Mouse (Mus musculus) G1E (cell line): ENCODE measurements around the gene Rabl2. TPM values are rescaled to one million over a fixed set of nuclear protein-coding genes. Genes with fewer than 3 reads are reported as not detected.

Experiments
- ATAC-seq: 2 replicates; pipeline ENCODE4 v1.8.0; 2016; ENCODE audit warnings: mild to moderate bottlenecking; ENCODE audit not compliant: insufficient number of reproducible peaks, poor library complexity, low FRiP score, severe bottlenecking; ENCODE audit errors: extremely low read depth
- DNase-seq: peaks from one replicate; pipeline ENCODE4 v3.0.0; 2012; ENCODE audit warnings: low spot score
- H3K27me3 ChIP-seq: 2 replicates; pipeline ENCODE4 v1.6.1; 2012; ENCODE audit warnings: mild to moderate bottlenecking, low read length, inconsistent platforms; ENCODE audit not compliant: insufficient read depth
- H3K36me3 ChIP-seq: replicated peaks from 2 replicates; pipeline ENCODE3; 2012; ENCODE audit warnings: mild to moderate bottlenecking, inconsistent platforms
- H3K4me1 ChIP-seq: 2 replicates; pipeline ENCODE4 v1.6.1; 2012; ENCODE audit warnings: low read depth, low read length, inconsistent platforms, mixed read lengths; ENCODE audit not compliant: insufficient read depth
- H3K4me3 ChIP-seq: 2 replicates; pipeline ENCODE4 v1.5.1; 2012; ENCODE audit warnings: low read depth, mild to moderate bottlenecking, inconsistent platforms, low read length, moderate library complexity, mixed read lengths
- H3K9me3 ChIP-seq: replicated peaks from 2 replicates; pipeline ENCODE4 v1.6.1; 2012; ENCODE audit warnings: inconsistent platforms
- CTCF ChIP-seq: IDR thresholded peaks from 2 replicates; pipeline ENCODE4 v1.5.1; 2012; ENCODE audit warnings: low read depth, low read length, inconsistent platforms, mixed read lengths
- GATA1 ChIP-seq: IDR thresholded peaks from 2 replicates; pipeline ENCODE4 v1.6.1; 2012; ENCODE audit warnings: borderline replicate concordance, low read length, inconsistent platforms, mixed read lengths
- GATA2 ChIP-seq: IDR thresholded peaks from 2 replicates; pipeline ENCODE4 v1.6.1; 2012; ENCODE audit warnings: low read depth, low read length, inconsistent platforms, borderline replicate concordance
- POLR2AphosphoS5 ChIP-seq: IDR thresholded peaks from 2 replicates; pipeline ENCODE4 v1.6.1; 2012; ENCODE audit warnings: low read depth, low read length, inconsistent platforms; ENCODE audit not compliant: insufficient replicate concordance
- TAL1 ChIP-seq: conservative IDR thresholded peaks from 2 replicates; pipeline ENCODE4 v1.6.1; 2012; ENCODE audit warnings: low read depth, low read length, inconsistent platforms, mixed read lengths
- polyA plus RNA-seq: library from polyadenylated mRNA; stranded (reverse); fragments of >175 nt; gene quantifications from 2 replicates; pipeline ENCODE4 v1.2.3, GENCODE M21; 2012
- total RNA-seq, 2 experiments: library from RNA; stranded (forward) in 1 of 2; stranded (reverse) in 1 of 2; fragments of 200-1000 nt in 1 of 2; fragments of >200 nt in 1 of 2; fragmentation: Nextera tagmentation in 1 of 2; gene quantifications; 2 replicates each; pipeline ENCODE4 v1.2.3; 2014 to 2017

The Rabl2 gene
- total and polyA plus RNA-seq, 3 experiments, result 5.5 to 12.7 (median 8.1) TPM

DNA sequence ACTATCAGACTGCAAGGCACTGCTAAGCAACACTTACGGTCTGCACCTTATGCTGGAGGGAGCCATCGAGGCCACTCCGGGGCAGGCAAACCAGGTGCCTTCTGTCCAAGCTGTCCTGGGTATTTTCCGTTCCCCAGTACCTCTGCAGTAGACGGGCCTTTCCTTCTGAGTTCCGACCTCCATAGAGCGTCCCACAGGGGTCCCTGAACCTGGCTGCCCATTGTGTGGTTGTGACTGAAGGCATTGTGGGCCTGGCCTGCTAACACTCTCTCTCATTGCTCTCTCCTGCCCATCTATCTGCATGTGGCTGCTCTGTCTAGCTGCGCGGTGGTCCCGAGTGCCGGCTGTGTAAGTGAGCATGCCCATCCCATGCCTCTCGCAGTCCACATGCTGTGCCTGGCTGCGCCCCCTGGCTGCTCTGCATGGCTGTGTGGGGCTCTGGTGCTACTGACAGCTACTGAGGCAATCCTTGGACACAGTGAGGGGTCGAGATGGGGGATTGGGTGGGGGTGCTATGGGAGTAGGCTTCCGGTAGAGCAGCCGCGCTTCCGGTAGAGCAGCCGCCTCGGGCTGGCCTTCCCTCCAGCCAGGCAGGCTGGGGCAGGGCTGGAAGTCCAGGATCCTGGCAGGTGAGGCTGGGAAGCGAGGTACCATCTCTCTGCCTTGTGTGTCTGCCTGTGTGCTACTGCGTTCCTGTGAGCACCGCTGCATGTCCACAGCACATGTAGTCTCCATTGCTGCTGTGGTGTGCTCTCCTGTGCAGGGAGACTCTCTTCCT, 35.1 kb downstream of the Rabl2 start:
- no peak overlapping the region for H3K4me3 ChIP-seq
- ATAC-seq (no peak), DNase-seq (no peak)
- peaks cover 48% of the 10 kb centered on the region for H3K9me3 ChIP-seq
- H3K36me3 ChIP-seq, result no peaks in the 10 kb centered on the region
- no peaks in the 10 kb centered on the region; the same call in 1 of the 2 replicates for H3K4me1 ChIP-seq
- no peak for TF ChIP-seq GATA2
- peaks cover 3% of the 10 kb centered on the region; the same call in 1 of the 2 replicates for H3K27me3 ChIP-seq

DNA sequence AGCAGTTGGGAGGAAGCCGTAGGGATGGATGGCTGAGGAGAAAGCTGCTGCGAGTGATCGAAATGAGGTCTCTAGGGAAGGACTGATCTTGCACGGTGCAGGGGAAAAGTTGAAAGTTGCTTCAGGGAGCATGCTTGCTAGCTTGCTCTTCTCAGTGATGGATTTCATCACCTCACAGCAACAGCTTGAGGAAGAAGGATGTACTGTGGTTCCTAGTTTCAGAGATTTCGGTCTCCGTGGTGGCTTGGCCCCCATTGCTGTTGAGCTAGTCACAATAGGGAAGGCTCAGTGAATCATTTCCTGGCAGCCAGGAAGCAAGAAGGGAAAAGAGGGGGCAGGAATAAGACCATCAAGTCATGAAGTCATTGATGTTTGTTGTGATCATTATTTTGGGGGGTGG, 36.1 kb downstream of the Rabl2 start:
- no peaks in the 10 kb centered on the region for H3K36me3 ChIP-seq
- no peaks in the 10 kb centered on the region; the same call in 1 of the 2 replicates for H3K4me1 ChIP-seq
- H3K4me3 ChIP-seq, result no peak overlapping the region
- H3K9me3 ChIP-seq, result peaks cover 43% of the 10 kb centered on the region
- TF ChIP-seq TAL1 (no peak), CTCF (no peak), POLR2AphosphoS5 (no peak), GATA2 (no peak), GATA1 (no peak)
- ATAC-seq (no peak), DNase-seq (no peak)
- H3K27me3 ChIP-seq, result peaks cover 3% of the 10 kb centered on the region; the same call in 1 of the 2 replicates

DNA sequence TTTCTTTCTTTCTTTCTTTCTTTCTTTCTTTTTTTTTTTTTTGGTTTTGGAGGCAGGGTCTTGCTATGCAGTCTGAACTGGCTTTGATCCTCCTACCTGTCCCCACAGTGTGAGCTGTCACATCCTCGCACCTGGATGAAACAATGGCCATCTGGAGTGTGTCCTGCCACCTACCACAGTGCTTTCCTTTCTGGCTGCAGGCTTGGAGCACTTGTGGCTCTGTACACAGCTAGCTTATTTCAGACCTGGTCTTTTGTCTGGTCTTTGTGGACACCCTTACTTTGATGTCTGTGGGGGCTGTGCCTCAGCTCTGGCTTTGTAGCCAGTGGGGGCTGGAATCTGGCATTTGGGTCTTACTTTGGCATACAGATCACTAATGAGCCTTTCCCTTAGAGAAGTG, 40.0 kb downstream of the Rabl2 start:
- Histone ChIP-seq H3K9me3 (peaks cover 47% of the 10 kb centered on the region), H3K36me3 (no peaks in the 10 kb centered on the region), H3K4me3 (no peak overlapping the region), H3K27me3 (peaks cover 3% of the 10 kb centered on the region; the same call in 1 of the 2 replicates), H3K4me1 (no peaks in the 10 kb centered on the region)
- ATAC-seq (no peak), DNase-seq (no peak)
- no peak for TF ChIP-seq TAL1
- no peak for TF ChIP-seq GATA1
- no peak for TF ChIP-seq CTCF

DNA sequence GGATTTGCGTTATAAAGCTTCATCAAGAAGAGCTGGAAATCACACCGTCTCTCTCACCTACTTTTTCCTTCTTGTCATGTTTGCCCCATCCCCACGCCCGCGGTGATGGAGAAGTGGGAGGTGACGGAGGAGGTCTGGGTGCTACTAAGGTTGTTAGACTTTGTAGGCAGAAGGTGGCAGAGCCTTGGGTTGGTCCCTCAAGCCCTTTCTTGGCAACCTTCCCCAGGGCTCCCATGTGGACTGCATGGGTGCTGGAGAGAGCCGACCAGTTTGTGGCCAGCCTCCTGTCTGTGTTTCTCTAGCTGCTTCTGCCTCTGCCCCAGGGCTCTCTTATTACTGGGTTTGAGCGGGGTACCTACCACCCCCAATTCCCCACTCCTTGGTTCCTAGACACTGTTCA, 41.2 kb downstream of the Rabl2 start:
- Histone ChIP-seq H3K4me3 (no peak overlapping the region), H3K4me1 (no peaks in the 10 kb centered on the region), H3K9me3 (peaks cover 38% of the 10 kb centered on the region), H3K27me3 (peaks cover 3% of the 10 kb centered on the region; the same call in 1 of the 2 replicates), H3K36me3 (no peaks in the 10 kb centered on the region)
- ATAC-seq, result no peak
- TF ChIP-seq TAL1 (no peak), POLR2AphosphoS5 (no peak), GATA2 (no peak), CTCF (no peak), GATA1 (no peak)
- no peak for DNase-seq

DNA sequence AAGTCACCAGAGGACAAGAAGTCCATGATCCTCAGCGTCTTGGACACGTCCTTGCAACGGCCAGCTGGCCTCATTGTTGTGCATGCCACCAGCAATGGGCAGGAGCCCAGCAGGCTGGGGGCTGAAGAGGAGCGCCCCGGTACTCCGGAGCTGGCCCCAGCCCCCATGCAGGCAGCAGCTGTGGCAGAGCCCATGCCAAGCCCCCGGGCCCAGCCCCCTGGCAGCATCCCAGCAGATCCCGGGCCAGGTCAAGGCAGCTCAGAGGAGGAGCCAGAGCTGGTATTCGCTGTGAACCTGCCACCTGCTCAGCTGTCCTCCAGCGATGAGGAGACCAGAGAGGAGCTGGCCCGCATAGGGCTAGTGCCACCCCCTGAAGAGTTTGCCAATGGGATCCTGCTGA, 42.9 kb downstream of the Rabl2 start:
- no peaks in the 10 kb centered on the region for H3K4me1 ChIP-seq
- no peaks in the 10 kb centered on the region for H3K27me3 ChIP-seq
- H3K4me3 ChIP-seq, result no peak overlapping the region; the same call in 1 of the 2 replicates
- no peak for DNase-seq
- ATAC-seq, result no peak
- no peak for TF ChIP-seq CTCF
- no peak for TF ChIP-seq TAL1
- TF ChIP-seq GATA1, result no peak
- TF ChIP-seq GATA2, result no peak
- no peak for TF ChIP-seq POLR2AphosphoS5
- peaks cover 27% of the 10 kb centered on the region for H3K9me3 ChIP-seq
- H3K36me3 ChIP-seq, result no peaks in the 10 kb centered on the region

DNA sequence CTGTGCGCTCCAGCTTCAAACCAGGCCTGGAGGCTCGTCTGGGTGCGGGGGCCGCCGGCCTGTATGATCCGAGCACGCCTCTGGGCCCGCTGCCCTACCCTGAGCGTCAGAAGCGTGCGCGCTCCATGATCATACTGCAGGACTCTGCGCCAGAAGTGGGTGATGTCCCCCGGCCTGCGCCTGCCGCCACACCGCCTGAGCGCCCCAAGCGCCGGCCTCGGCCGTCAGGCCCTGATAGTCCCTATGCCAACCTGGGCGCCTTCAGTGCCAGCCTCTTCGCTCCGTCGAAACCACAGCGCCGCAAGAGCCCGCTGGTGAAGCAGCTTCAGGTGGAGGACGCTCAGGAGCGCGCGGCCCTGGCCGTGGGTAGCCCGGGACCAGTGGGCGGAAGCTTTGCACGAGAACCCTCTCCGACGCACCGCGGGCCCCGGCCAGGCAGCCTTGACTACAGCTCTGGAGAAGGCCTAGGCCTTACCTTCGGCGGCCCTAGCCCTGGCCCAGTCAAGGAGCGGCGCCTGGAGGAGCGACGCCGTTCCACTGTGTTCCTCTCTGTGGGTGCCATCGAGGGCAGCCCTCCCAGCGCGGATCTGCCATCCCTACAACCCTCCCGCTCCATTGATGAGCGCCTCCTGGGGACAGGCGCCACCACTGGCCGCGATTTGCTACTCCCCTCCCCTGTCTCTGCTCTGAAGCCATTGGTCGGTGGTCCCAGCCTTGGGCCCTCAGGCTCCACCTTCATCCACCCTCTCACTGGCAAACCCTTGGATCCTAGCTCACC, 43.7 kb downstream of the Rabl2 start:
- H3K4me3 ChIP-seq, result peak overlapping the region; percentile 1; the same call in 1 of the 2 replicates
- no peak for ATAC-seq
- no peaks in the 10 kb centered on the region for H3K27me3 ChIP-seq
- no peak for DNase-seq
- H3K9me3 ChIP-seq, result peaks cover 28% of the 10 kb centered on the region
- H3K4me1 ChIP-seq, result no peaks in the 10 kb centered on the region
- TF ChIP-seq CTCF (no peak), POLR2AphosphoS5 (no peak), GATA1 (no peak), TAL1 (no peak), GATA2 (no peak)
- no peaks in the 10 kb centered on the region for H3K36me3 ChIP-seq
